Mouse (Mus musculus) intestine, postnatal 0 days (tissue): ENCODE data around the gene Atp9a. TPM values are rescaled to one million over a fixed set of nuclear protein-coding genes. Genes with fewer than 3 reads are reported as not detected.

Experiments used
- ATAC-seq: fragments of 200-750 bp; cut with Nextera tagmentation; 2 replicates; pipeline ENCODE4 v1.8.0; 2017; ENCODE audit warnings: mild to moderate bottlenecking, moderate TSS enrichment, moderate library complexity
- H3K27ac ChIP-seq: fragments of 300-500 bp; sonication (generic); 2 replicates; pipeline ENCODE4 v1.5.1; 2014; ENCODE audit warnings: mild to moderate bottlenecking, low read depth, low read length, moderate library complexity
- H3K27me3 ChIP-seq: fragments of 300-500 bp; sonication (generic); replicated peaks from 2 replicates; pipeline ENCODE4 v1.6.1; 2014; ENCODE audit warnings: low read length, mixed read lengths; ENCODE audit not compliant: control insufficient read depth, insufficient read depth
- H3K36me3 ChIP-seq: fragments of 300-500 bp; sonication (generic); 2 replicates; pipeline ENCODE4 v1.6.1; 2014; ENCODE audit warnings: mild to moderate bottlenecking, moderate library complexity; ENCODE audit not compliant: control insufficient read depth, insufficient read depth
- H3K4me1 ChIP-seq: fragments of 300-500 bp; sonication (generic); replicated peaks from 2 replicates; pipeline ENCODE4 v1.6.1; 2014; ENCODE audit warnings: antibody characterized with exemption, low read length, mixed read lengths; ENCODE audit not compliant: control insufficient read depth, insufficient read depth
- H3K4me2 ChIP-seq: fragments of 300-500 bp; sonication (generic); replicated peaks from 2 replicates; pipeline ENCODE4 v1.6.1; 2014; ENCODE audit warnings: low read depth, mild to moderate bottlenecking, moderate library complexity
- H3K4me3 ChIP-seq: fragments of 300-500 bp; sonication (generic); 2 replicates; pipeline ENCODE4 v1.5.1; 2014; ENCODE audit warnings: low read depth, low read length
- H3K9ac ChIP-seq: fragments of 300-500 bp; sonication (generic); 2 replicates; pipeline ENCODE4 v1.6.1; 2014; ENCODE audit warnings: mild to moderate bottlenecking, low read depth, low read length
- H3K9me3 ChIP-seq: fragments of 300-500 bp; sonication (generic); 2 replicates; pipeline ENCODE4 v1.6.1; 2016; ENCODE audit warnings: mixed run types; ENCODE audit not compliant: control insufficient read depth
- CTCF ChIP-seq: sonication (generic); IDR thresholded peaks from 2 replicates; pipeline ENCODE4 v1.5.1; 2016; ENCODE audit warnings: low read depth, mild to moderate bottlenecking, control low read depth, antibody characterized with exemption, moderate library complexity
- WGBS: fragments of 180-500 bp; shearing (Covaris S2); extraction: QIAGEN DNeasy Blood & Tissue Kit; methylation state at CpG from one replicate; pipeline ENCODE4 v1.1.7; 2014; 5-methylcytosine and 5-hydroxymethylcytosine counted together
- polyA plus RNA-seq: library from polyadenylated mRNA; unstranded; fragments of >200 nt; fragmentation: Nextera tagmentation; extraction: Ambion mirVana; gene quantifications from 2 replicates; pipeline ENCODE4 v1.2.1, GENCODE M21; 2015

Atp9a gene
- 34.0 and 36.7 TPM in 2 replicates for polyA plus RNA-seq

DNA sequence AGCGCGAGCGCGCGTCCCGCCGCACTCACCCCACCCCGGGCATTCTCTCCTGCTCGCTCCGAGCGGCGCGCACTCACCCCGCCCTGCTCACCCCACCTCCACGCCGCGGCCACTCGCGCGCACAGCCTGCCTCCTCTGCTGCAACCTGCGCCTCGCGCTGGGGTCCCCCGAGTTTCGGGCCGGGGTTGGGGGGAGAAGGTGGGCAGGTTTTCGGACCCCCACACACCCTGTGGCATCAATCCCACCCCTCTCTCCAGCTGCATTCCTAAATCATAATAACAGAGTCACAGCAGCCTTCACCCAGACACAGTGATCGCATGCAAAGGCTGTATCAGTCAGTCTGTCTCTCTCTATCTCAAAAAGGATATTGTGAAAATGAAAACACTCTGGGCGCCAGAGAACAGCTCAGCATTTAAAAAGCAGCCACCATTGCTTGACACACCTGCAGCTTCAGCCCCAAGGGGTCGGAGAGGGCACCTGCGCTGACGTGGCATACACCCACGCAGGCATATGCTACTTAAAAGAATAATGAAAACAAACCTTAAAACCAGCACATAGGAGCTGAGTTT is at the start of gene Atp9a:
Gene Atp9a (minus strand): TSS at position 351 of the 569 bp plus-strand sequence.
- ATAC-seq: peak; percentile 57
- peak within 1 kb of the TSS; percentile 80 for H3K9ac ChIP-seq
- no peaks in the 10 kb centered on the region for H3K9me3 ChIP-seq
- H3K27ac ChIP-seq: peak within 1 kb of the TSS; percentile 93
- peak within 1 kb of the TSS; percentile 85 for H3K4me3 ChIP-seq
- no peaks in the 10 kb centered on the region for H3K36me3 ChIP-seq
- no peak for TF ChIP-seq CTCF
- H3K4me1 ChIP-seq: 0 out of 2 replicates have a peak, but pooled peaks cover 6% of the 10 kb centered on the region
- H3K4me2 ChIP-seq: peak within 1 kb of the TSS; percentile 85
- 5% methylated on average over 26 of the region's 33 CpGs for WGBS
- no peaks in the 10 kb centered on the region for H3K27me3 ChIP-seq

DNA sequence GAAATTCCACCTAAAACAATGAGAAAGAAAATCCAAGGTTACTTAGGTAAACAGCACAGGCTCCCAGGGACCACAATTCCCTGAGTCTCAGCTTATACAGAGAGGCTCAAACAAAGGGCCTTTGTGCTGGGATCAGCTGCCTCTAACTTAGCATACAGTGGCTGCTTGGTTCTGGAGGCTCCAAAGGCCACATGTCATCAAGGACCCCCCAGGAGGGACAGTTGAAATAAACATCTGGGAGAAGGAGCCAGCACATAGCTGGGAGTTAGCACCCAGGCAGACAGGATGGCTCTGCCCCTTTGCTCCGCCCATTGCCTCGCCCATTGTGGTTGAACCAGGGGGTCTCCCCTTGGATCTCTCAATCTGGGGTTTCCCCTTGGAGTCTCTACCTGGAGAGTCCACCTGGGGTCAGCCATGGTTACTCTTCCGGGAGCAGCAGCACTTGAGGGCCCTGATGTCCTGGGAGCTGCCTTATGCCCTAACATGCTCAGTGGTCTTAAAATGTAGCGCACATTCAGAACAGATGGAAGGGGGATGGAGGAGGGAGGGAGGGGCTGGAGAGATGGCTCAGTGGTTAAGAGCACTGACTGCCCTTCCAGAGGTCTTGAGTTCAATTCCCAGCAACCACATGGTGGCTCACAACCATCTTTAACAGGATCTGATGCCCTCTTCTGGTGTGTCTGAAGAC is 49.0 kb upstream of the Atp9a start:
- TF ChIP-seq CTCF: no peak
- Histone ChIP-seq H3K4me2 (no peak overlapping the region), H3K27ac (no peak overlapping the region), H3K27me3 (no peaks in the 10 kb centered on the region), H3K9me3 (no peaks in the 10 kb centered on the region), H3K4me3 (no peak overlapping the region), H3K4me1 (no peaks in the 10 kb centered on the region), H3K9ac (no peak overlapping the region), H3K36me3 (no peaks in the 10 kb centered on the region)
- WGBS: 63% methylated on average over 4 of the region's 4 CpGs
- ATAC-seq: no peak

DNA sequence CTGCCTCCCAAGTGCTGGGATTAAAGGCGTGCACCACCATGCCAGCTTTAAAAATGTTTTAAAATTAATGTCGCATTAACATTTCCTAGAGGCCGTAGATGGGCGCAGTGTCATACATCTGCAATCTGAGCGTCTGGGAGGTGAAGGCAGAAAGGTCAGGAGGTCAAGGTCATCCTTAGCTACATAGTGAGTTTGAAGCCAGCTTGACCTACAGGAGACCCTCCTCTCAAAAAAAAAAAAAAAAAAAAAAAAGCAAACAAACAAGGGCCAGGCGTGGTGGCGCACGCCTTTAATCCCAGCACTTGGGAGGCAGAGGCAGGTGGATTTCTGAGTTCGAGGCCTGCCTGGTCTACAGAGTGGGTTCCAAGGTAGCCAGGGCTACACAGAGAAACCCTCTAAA is 44.0 kb upstream of the Atp9a start:
- Histone ChIP-seq H3K4me3 (no peak overlapping the region), H3K9me3 (no peaks in the 10 kb centered on the region), H3K9ac (no peak overlapping the region), H3K4me2 (no peak overlapping the region), H3K36me3 (no peaks in the 10 kb centered on the region), H3K27me3 (no peaks in the 10 kb centered on the region), H3K27ac (no peak overlapping the region), H3K4me1 (no peaks in the 10 kb centered on the region)
- ATAC-seq: no peak
- TF ChIP-seq CTCF: no peak
- 86% methylated on average over 9 of the region's 9 CpGs for whole genome bisulfite sequencing

DNA sequence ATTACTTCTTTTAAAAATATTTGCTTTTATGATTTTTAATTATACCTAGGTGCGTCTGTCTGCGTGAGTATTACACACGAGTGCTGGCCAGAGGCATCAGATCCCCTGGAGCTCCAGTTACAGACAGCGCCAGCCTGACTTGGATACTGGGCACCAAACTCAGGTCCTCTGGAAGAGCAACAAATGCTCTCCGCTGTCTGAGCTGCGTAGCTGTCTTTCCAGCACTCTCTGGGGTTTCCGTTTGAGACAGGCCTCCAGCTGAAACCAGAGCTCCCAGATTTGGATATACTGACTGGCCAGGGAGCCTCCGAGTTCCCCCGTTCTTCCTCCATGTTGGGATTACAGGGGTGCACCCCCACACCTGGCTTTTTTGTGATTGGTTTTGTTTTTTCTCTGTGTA is 38.4 kb upstream of the Atp9a start:
- no peak for TF ChIP-seq CTCF
- 57% methylated on average over 9 of the region's 9 CpGs for WGBS
- no peak overlapping the region for H3K27ac ChIP-seq
- no peaks in the 10 kb centered on the region for H3K27me3 ChIP-seq
- H3K9me3 ChIP-seq: no peaks in the 10 kb centered on the region
- no peak overlapping the region for H3K4me3 ChIP-seq
- H3K4me1 ChIP-seq: no peaks in the 10 kb centered on the region
- H3K9ac ChIP-seq: no peak overlapping the region
- no peak overlapping the region for H3K4me2 ChIP-seq
- H3K36me3 ChIP-seq: no peaks in the 10 kb centered on the region
- no peak for ATAC-seq

DNA sequence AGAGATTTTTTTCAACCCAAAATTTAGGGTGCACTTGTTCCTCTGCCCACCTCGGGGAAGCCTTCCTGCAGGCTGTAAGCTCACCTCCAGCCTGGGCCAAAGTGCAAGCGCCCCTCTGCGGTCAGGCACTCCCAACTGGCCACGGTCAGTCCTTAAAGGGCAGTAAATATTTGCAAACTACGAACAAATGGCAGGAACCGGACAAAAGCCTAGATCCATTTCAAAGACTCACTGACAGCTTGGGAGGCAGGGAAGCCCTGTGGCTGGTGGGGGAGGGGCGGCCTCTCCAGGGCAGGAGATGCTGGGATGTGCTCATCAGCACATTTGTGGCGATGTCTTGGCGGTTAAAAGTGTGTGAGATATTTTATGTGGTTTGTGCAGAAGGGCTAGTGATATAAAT is 37.8 kb upstream of the Atp9a start:
- WGBS: 32% methylated on average over 9 of the region's 9 CpGs
- Histone ChIP-seq H3K4me2 (no peak overlapping the region), H3K4me1 (no peaks in the 10 kb centered on the region), H3K27me3 (no peaks in the 10 kb centered on the region), H3K36me3 (no peaks in the 10 kb centered on the region), H3K9ac (no peak overlapping the region), H3K4me3 (no peak overlapping the region), H3K9me3 (no peaks in the 10 kb centered on the region), H3K27ac (no peak overlapping the region)
- no peak for TF ChIP-seq CTCF
- no peak for ATAC-seq

DNA sequence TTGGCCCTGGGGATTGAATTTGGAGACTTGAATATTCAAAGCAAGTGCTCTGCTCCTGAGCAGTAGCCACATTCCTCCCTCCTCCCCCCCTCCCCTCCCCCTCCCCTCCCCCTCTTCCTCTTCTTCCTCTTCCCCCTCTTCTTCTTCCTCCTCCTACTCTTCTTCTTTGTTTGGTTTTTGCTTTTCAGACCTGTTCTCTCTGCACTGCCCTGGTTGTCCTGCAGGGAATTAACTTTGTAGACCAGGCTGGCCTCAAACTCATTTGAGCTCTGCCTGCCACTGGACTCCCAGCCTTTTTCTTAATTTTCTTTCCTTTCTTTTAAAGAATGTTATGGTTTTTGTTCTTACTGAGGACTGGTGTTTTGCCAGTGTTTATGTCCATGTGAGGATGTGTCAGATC is 35.3 kb upstream of the Atp9a start:
- H3K4me1 ChIP-seq: no peaks in the 10 kb centered on the region
- H3K4me3 ChIP-seq: no peak overlapping the region
- H3K36me3 ChIP-seq: no peaks in the 10 kb centered on the region
- no peaks in the 10 kb centered on the region for H3K27me3 ChIP-seq
- H3K4me2 ChIP-seq: no peak overlapping the region
- H3K9me3 ChIP-seq: no peaks in the 10 kb centered on the region
- no peak for ATAC-seq
- no peak overlapping the region for H3K27ac ChIP-seq
- TF ChIP-seq CTCF: no peak
- H3K9ac ChIP-seq: no peak overlapping the region
